Mouse (Mus musculus) megakaryocyte, embryonic 14.5 days (primary cell): Measurements from ENCODE around the gene Fam13c.

Experiments used
- FLI1 ChIP-seq: IDR thresholded peaks from 2 replicates; pipeline ENCODE4 v1.6.1; 2012; ENCODE audit warnings: low read length, inconsistent platforms, mixed read lengths
- GATA1 ChIP-seq: IDR thresholded peaks from 3 replicates; pipeline ENCODE4 v1.6.1; 2012; ENCODE audit warnings: mixed read lengths, low read length, inconsistent platforms, borderline replicate concordance

DNA sequence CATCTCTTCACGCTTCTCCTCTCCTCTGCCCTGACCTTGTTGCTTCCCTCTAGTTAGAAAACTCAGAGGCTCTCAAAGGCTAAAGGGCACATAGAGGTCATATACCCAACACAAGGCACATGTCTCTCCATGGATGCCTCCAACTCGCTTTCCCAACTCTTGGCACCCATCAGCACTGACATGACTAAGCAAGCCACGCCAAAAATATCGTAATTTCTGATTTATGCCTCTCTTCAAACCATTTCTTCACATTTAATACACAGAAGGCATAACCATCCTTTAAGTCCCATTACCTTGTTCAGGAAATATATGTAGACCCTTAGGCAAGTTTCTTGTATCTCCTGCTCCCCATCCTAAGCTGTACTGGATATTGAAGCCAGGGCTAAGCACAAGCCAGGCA, 37.6 kb upstream of the Fam13c start:
- TF ChIP-seq GATA1 (no peak), FLI1 (no peak)
